Mouse (Mus musculus): ENCODE data around the gene Ldhb. TPM values are rescaled to one million over a fixed set of nuclear protein-coding genes. Genes with fewer than 3 reads are reported as not detected.
A peak's percentile ranks its signal among the peaks of the same experiment; 100 is the strongest.

Ldhb gene
- polyA plus RNA-seq, 1 experiment from 2014 or later = 578 TPM

GRCm38 (mm10) chr6:142540561-142541160 lies 32.9 kb upstream of the Ldhb start:
- H3K27ac ChIP-seq (ENCODE audit: low read depth, low read length) = no peak overlapping the region

GRCm38 (mm10) chr6:142540131-142540530 lies 32.4 kb upstream of the Ldhb start:
- no peak overlapping the region for H3K9ac ChIP-seq (ENCODE audit: low read depth, low read length)
- no peak for ATAC-seq (ENCODE audit: low FRiP score, low TSS enrichment)
- no peaks in the 10 kb centered on the region for H3K9me3 ChIP-seq (ENCODE audit: control insufficient read depth, low read length)
- no peaks in the 10 kb centered on the region for H3K36me3 ChIP-seq (ENCODE audit: control insufficient read depth, insufficient read depth, low read length)
- no peak overlapping the region for H3K4me3 ChIP-seq (ENCODE audit: low read length)
- H3K4me2 ChIP-seq (replicated peaks; ENCODE audit: low read depth, low read length) = no peak overlapping the region
- H3K27ac ChIP-seq (ENCODE audit: low read depth, low read length) = no peak overlapping the region
- H3K4me1 ChIP-seq (ENCODE audit: control insufficient read depth, insufficient read depth, low read length) = no peaks in the 10 kb centered on the region
- WGBS = 86% methylated on average over 5 of the region's 5 CpGs
- no peaks in the 10 kb centered on the region for H3K27me3 ChIP-seq (ENCODE audit: control insufficient read depth, insufficient read depth, low read length)

More at GRCm38 (mm10) chr6:142540561-142541160, 32.9 kb upstream of the Ldhb start:
- H3K36me3 ChIP-seq (ENCODE audit: control insufficient read depth, insufficient read depth, low read length) = no peaks in the 10 kb centered on the region
- WGBS = 86% methylated on average over 10 of the region's 10 CpGs
- no peaks in the 10 kb centered on the region for H3K27me3 ChIP-seq (ENCODE audit: control insufficient read depth, insufficient read depth, low read length)
- H3K4me1 ChIP-seq (ENCODE audit: control insufficient read depth, insufficient read depth, low read length) = no peaks in the 10 kb centered on the region
- no peak overlapping the region for H3K4me3 ChIP-seq (ENCODE audit: low read length)
- ATAC-seq (ENCODE audit: low FRiP score, low TSS enrichment) = no peak
- no peak overlapping the region for H3K4me2 ChIP-seq (replicated peaks; ENCODE audit: low read depth, low read length)
- H3K9ac ChIP-seq (ENCODE audit: low read depth, low read length) = no peak overlapping the region
- no peaks in the 10 kb centered on the region for H3K9me3 ChIP-seq (ENCODE audit: control insufficient read depth, low read length)

- Histone ChIP-seq H3K4me3 (ENCODE audit: low read length) (no peak overlapping the region), H3K36me3 (ENCODE audit: control insufficient read depth, insufficient read depth, low read length) (no peaks in the 10 kb centered on the region), H3K9ac (ENCODE audit: low read depth, low read length) (no peak overlapping the region), H3K4me1 (ENCODE audit: control insufficient read depth, insufficient read depth, low read length) (no peaks in the 10 kb centered on the region), H3K9me3 (ENCODE audit: control insufficient read depth, low read length) (no peaks in the 10 kb centered on the region), H3K27ac (ENCODE audit: low read depth, low read length) (no peak overlapping the region), H3K27me3 (ENCODE audit: control insufficient read depth, insufficient read depth, low read length) (no peaks in the 10 kb centered on the region), H3K4me2 (replicated peaks; ENCODE audit: low read depth, low read length) (no peak overlapping the region)
- ATAC-seq (ENCODE audit: low FRiP score, low TSS enrichment) = peak; percentile 60; the same call in 1 of the 2 replicates
- WGBS = 77% methylated on average over 17 of the region's 17 CpGs
Observed at GRCm38 (mm10) chr6:142538503-142538902, 30.7 kb upstream of the Ldhb start.

GRCm38 (mm10) chr6:142533412-142533811 lies 25.7 kb upstream of the Ldhb start:
- no peaks in the 10 kb centered on the region for H3K27me3 ChIP-seq (ENCODE audit: control insufficient read depth, insufficient read depth, low read length)
- no peaks in the 10 kb centered on the region for H3K4me1 ChIP-seq (ENCODE audit: control insufficient read depth, insufficient read depth, low read length)
- H3K9me3 ChIP-seq (ENCODE audit: control insufficient read depth, low read length) = no peaks in the 10 kb centered on the region
- H3K4me2 ChIP-seq (replicated peaks; ENCODE audit: low read depth, low read length) = no peak overlapping the region
- 59% methylated on average over 5 of the region's 5 CpGs for WGBS
- H3K4me3 ChIP-seq (ENCODE audit: low read length) = no peak overlapping the region
- no peak overlapping the region for H3K9ac ChIP-seq (ENCODE audit: low read depth, low read length)
- no peaks in the 10 kb centered on the region for H3K36me3 ChIP-seq (ENCODE audit: control insufficient read depth, insufficient read depth, low read length)
- H3K27ac ChIP-seq (ENCODE audit: low read depth, low read length) = no peak overlapping the region
- no peak for ATAC-seq (ENCODE audit: low FRiP score, low TSS enrichment)

- H3K9ac ChIP-seq (ENCODE audit: low read depth, low read length) = no peak overlapping the region
- no peak overlapping the region for H3K4me3 ChIP-seq (ENCODE audit: low read length)
- no peak overlapping the region for H3K4me2 ChIP-seq (replicated peaks; ENCODE audit: low read depth, low read length)
- 98% methylated on average over 2 of the region's 2 CpGs for WGBS
- no peak for ATAC-seq (ENCODE audit: low FRiP score, low TSS enrichment)
- H3K27me3 ChIP-seq (ENCODE audit: control insufficient read depth, insufficient read depth, low read length) = no peaks in the 10 kb centered on the region
- no peaks in the 10 kb centered on the region; the same call in 1 of the 2 replicates for H3K4me1 ChIP-seq (ENCODE audit: control insufficient read depth, insufficient read depth, low read length)
- H3K36me3 ChIP-seq (ENCODE audit: control insufficient read depth, insufficient read depth, low read length) = no peaks in the 10 kb centered on the region
- no peaks in the 10 kb centered on the region for H3K9me3 ChIP-seq (ENCODE audit: control insufficient read depth, low read length)
- H3K27ac ChIP-seq (ENCODE audit: low read depth, low read length) = no peak overlapping the region
Observed at GRCm38 (mm10) chr6:142532686-142533085, 24.9 kb upstream of the Ldhb start.

- no peak overlapping the region for H3K9ac ChIP-seq (ENCODE audit: low read depth, low read length)
- ATAC-seq (ENCODE audit: low FRiP score, low TSS enrichment) = no peak
- no peaks in the 10 kb centered on the region for H3K27me3 ChIP-seq (ENCODE audit: control insufficient read depth, insufficient read depth, low read length)
- H3K36me3 ChIP-seq (ENCODE audit: control insufficient read depth, insufficient read depth, low read length) = no peaks in the 10 kb centered on the region
- H3K4me1 ChIP-seq (ENCODE audit: control insufficient read depth, insufficient read depth, low read length) = no peaks in the 10 kb centered on the region; the same call in 1 of the 2 replicates
- H3K4me2 ChIP-seq (replicated peaks; ENCODE audit: low read depth, low read length) = no peak overlapping the region
- H3K27ac ChIP-seq (ENCODE audit: low read depth, low read length) = no peak overlapping the region
- WGBS = 90% methylated on average over 17 of the region's 17 CpGs
- no peaks in the 10 kb centered on the region for H3K9me3 ChIP-seq (ENCODE audit: control insufficient read depth, low read length)
- no peak overlapping the region for H3K4me3 ChIP-seq (ENCODE audit: low read length)
Observed at GRCm38 (mm10) chr6:142532141-142532540, 24.4 kb upstream of the Ldhb start.

- Histone ChIP-seq H3K27me3 (ENCODE audit: control insufficient read depth, insufficient read depth, low read length) (no peaks in the 10 kb centered on the region), H3K9me3 (ENCODE audit: control insufficient read depth, low read length) (no peaks in the 10 kb centered on the region), H3K4me1 (ENCODE audit: control insufficient read depth, insufficient read depth, low read length) (no peaks in the 10 kb centered on the region; the same call in 1 of the 2 replicates), H3K9ac (ENCODE audit: low read depth, low read length) (no peak overlapping the region), H3K4me2 (replicated peaks; ENCODE audit: low read depth, low read length) (no peak overlapping the region), H3K4me3 (ENCODE audit: low read length) (no peak overlapping the region), H3K27ac (ENCODE audit: low read depth, low read length) (peak overlapping the region; percentile 11; the same call in 1 of the 2 replicates), H3K36me3 (ENCODE audit: control insufficient read depth, insufficient read depth, low read length) (no peaks in the 10 kb centered on the region)
- WGBS = 46% methylated on average over 5 of the region's 5 CpGs
- ATAC-seq (ENCODE audit: low FRiP score, low TSS enrichment) = no peak
Observed at GRCm38 (mm10) chr6:142530378-142530777, 22.6 kb upstream of the Ldhb start.

- H3K4me3 ChIP-seq (ENCODE audit: low read length) = no peak overlapping the region
- no peak overlapping the region for H3K4me2 ChIP-seq (replicated peaks; ENCODE audit: low read depth, low read length)
- H3K9me3 ChIP-seq (ENCODE audit: control insufficient read depth, low read length) = no peaks in the 10 kb centered on the region
- ATAC-seq (ENCODE audit: low FRiP score, low TSS enrichment) = no peak
- no peaks in the 10 kb centered on the region for H3K27me3 ChIP-seq (ENCODE audit: control insufficient read depth, insufficient read depth, low read length)
- H3K36me3 ChIP-seq (ENCODE audit: control insufficient read depth, insufficient read depth, low read length) = no peaks in the 10 kb centered on the region
- H3K9ac ChIP-seq (ENCODE audit: low read depth, low read length) = no peak overlapping the region
- H3K4me1 ChIP-seq (ENCODE audit: control insufficient read depth, insufficient read depth, low read length) = no peaks in the 10 kb centered on the region; the same call in 1 of the 2 replicates
- no peak overlapping the region for H3K27ac ChIP-seq (ENCODE audit: low read depth, low read length)
- 82% methylated on average over 8 of the region's 8 CpGs for WGBS
Observed at GRCm38 (mm10) chr6:142529680-142530079, 21.9 kb upstream of the Ldhb start.

GRCm38 (mm10) chr6:142527931-142528562 lies 20.3 kb upstream of the Ldhb start:
- no peak for ATAC-seq (ENCODE audit: low FRiP score, low TSS enrichment)
- Histone ChIP-seq H3K9ac (ENCODE audit: low read depth, low read length) (no peak overlapping the region), H3K9me3 (ENCODE audit: control insufficient read depth, low read length) (no peaks in the 10 kb centered on the region), H3K4me2 (replicated peaks; ENCODE audit: low read depth, low read length) (no peak overlapping the region), H3K4me1 (ENCODE audit: control insufficient read depth, insufficient read depth, low read length) (no peaks in the 10 kb centered on the region; the same call in 1 of the 2 replicates), H3K36me3 (ENCODE audit: control insufficient read depth, insufficient read depth, low read length) (no peaks in the 10 kb centered on the region), H3K4me3 (ENCODE audit: low read length) (no peak overlapping the region), H3K27me3 (ENCODE audit: control insufficient read depth, insufficient read depth, low read length) (no peaks in the 10 kb centered on the region), H3K27ac (ENCODE audit: low read depth, low read length) (no peak overlapping the region)
- 37% methylated on average over 1 of the region's 1 CpGs for WGBS

Data from kidney, embryonic 14.5 days (tissue).